Mouse (Mus musculus): ENCODE measurements around the gene Ncstn.
A peak's percentile ranks its signal among the peaks of the same experiment; 100 is the strongest.

The Ncstn gene

DNA sequence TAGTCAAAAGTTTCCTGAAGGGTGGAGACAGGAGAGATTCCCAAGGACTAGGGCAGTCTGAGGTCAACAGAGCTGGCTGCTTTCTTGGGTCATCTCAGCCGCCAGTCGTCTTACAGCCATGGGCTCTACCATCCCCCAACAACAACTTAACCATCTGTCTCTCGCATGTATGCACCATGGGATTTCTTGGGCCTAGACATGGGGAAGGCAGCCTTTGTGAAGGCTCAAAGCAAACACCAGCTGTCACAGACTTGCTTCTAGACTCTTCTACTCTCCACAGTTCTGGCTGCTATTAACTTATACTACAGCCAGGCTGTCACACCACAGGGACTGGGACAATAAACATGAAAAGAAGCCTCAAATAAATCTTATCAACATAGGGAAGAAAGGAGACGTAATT lies 11.0 kb downstream of the Ncstn start:
- peak; percentile 69 for DNase-seq

DNA sequence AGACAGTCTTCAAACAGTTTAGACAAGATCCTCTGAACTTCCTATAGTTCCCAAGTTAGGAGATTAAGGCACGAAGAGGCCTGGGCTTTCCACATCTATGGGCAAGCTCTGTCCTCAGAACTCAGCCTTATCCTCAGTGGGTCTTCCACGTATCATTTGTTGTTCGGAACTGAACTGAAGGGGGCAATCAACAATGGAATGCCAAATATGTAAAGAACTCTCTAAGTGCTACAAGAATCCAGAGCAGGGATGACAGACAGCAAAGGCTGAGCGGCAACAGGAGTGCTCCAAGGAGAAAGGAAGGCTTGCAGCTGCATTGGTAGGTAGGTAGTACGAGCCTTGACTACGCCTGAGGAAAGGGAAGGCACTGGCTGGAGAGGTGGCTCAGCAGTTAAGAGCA lies 12.4 kb downstream of the Ncstn start:
- DNase-seq = no peak

DNA sequence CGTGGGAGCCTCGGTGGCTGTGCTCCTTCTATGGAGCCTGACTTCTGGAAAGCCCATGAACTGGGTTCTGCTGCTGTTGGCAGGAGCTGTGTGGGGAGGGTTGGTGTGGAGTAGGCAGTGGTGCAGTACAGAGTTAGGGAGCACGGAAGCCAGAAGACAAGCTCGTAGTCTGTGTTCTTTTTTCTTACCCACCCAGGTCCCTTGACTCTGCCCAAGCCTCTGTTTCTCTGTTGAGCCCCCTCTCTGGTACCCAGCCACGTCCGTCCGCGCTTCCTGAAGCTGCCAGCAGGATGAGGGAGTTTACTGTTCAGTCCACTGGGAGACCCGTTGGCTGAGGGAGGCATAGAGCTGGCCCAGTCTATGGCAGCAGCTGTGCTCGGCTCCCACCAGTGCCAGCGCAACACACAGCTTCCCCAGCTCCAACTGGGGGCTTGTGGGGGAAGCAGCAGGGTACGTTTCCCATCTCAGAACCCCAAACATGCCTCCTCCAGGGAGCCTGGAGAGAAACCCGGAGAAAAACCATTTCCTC lies 17.9 kb downstream of the Ncstn start:
- DNase-seq = no peak

DNA sequence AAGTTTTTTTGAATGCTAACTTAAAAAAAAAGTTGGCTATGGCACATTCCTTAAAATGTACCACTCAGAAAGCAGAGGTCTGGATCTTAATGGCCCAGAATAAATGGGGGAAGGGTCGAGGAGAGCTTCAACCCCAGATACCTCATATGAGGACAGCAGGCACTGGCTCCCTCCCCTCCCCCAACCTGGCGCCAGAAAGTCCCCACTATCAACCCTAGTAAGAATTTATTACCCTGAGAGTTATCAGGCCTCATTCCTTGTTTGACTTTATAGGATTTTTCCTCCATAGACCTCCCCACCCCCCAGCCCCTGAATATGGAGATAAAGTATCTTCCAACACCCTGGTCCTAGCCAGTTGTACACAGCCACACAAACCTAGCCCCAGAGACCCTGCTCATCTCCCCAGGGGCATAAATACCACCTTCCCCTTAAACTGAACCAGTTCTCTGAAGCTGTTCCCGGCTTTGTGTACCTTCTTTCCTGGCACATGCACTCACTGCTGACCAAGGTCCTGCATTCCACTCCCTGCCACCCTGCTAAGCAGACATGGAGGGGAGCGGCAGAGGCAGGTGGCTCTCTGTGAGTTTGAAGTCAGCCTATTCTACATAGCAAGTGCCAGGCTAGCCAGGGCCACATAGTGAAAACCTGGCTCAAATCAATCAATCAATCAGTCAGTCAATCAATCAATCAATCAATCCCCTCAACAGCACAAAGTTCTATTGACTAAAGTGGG lies 19.1 kb downstream of the Ncstn start:
- no peak for DNase-seq

DNA sequence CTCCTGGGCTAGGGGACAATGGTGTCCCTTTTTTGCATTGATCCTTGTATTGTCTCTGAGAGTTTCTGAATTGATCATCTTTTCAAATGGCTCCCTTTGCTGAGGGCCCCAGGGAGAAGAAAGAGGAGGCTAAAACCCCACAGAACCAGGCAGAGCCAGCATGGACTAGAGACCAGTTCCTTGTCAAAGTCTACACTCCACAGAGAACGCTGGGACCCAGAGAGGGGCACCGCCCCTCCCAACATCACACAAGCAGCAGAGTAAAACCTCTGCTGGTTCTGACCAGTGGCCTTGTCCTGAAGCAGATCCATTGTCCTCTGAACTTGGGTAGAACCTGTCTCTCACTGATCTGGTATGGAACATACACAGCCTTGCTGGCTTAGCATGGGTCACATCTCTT lies 20.5 kb downstream of the Ncstn start:
- no peak for DNase-seq

DNA sequence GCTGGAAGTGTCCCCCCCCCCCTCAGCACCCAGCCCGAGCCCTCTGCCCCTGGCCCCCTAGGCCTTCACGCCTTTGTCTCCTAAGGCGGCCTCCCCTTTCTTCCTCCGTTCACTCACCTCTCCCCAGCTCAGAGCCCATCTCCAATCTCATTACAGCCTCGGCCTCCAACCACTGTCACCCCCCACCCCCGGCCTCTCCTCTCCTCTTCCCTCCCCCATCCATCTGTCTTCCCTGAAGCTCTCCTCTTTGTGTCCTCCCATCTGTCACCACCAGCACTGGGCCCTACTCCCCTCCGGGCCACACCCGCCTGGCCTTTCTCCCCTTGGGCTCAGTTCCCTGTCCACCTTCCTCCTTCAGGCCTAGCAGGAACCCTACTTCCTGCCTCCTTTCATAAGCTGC lies 21.4 kb downstream of the Ncstn start:
- peak; percentile 83 for DNase-seq

DNA sequence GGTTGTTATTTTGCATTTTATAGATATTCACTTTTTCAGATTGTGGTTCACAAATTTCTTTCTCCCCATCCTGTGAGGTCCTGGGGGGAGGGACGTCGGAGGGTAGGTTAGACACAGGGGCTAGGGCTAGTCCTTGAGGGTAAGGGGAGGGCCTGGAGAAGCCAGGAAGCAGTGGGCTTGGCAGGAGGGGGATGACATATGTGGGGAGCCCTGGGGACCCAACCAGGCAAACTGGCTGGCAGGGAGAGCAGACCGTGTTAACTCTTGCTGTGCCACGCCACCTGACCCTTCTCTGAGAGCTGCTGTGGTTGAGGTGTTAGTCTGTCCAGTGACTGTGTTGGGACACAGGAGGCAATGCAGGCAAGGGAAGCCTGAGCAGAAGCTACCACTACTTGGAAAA lies 21.9 kb downstream of the Ncstn start:
- DNase-seq = peak; percentile 29

DNA sequence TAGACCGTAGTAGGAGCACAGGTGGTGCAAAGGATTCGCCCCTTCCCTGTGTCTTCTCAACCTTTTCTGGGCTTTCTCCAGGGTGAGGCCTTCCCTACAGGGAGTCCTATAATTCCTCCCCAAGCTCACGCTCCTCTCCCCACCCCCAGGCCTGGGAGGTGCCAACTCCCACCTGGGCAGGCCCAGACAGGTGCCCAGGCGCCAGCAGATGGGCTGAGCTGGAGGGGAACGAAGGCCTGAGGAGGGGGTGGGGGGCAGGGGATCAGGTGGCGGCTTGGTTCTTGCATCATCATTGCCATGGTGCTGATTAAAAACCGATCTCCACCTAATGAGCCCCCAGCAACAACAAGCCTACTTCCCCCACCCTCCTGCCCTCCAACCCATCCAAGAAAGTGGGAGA lies 23.7 kb downstream of the Ncstn start:
- DNase-seq = no peak

DNA sequence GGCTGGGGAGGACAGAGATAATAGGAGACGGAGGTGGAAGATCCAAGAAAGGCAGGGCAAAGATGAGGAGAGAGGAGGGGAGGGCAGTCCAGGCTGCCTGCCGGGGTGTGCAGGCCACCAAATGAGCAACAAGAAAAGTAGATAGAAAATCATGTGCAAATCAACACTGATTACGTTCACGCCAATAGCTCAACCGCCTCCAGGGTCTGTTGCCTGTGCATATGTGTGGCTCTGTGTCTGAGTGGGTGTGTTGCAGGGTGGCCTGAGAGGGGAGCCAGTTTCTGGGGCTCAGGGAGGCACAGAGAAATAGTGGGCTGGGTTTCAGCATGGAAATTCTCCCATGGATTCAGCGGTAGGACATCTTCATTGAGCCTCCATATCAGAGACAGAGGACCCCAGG lies 24.3 kb downstream of the Ncstn start:
- DNase-seq = peak; percentile 63

DNA sequence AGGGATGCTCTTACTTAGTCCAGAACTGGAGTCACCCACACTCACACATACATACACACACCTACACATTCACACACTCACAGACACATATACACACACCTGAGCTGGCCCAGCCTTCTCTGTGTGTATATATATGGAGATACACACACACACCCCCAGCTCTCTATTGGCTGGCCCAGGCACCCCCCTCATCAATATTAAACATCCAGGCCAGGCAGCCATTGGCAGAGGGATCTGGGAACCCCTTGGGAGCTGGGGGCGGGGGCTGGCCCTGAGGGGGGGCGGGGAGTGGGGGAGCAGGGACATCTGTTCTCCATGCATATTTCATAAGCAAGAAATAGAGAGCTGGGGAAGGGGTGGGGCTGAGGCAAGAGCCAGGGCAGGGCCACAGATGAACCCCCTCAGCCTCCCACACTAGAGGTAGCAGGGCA lies 25.1 kb downstream of the Ncstn start, which contains the start of gene Nhlh1:
TSS of gene Nhlh1 (minus strand) at position 83 of the 431 bp plus-strand sequence.
- peak; percentile 51 for DNase-seq

DNA sequence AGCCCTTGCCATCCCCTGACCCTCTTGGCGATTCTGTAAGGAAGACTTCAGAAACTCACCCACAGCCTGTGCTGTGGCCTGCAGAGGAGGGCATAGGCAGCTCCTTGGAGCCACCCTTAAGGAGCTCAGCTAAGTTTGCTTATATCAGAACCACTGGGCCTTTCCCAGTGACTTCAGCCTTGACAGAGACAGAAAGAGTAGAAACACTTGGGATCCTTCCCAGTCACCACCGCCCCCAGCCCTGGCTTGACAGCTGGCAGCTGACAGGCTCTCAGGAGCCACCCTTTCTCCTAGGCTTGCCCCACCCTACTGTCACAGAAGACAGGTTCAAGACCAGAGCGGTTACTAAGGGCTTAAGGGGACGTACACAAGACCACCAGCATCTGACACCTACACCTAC lies 26.3 kb downstream of the Ncstn start:
- no peak for DNase-seq

DNA sequence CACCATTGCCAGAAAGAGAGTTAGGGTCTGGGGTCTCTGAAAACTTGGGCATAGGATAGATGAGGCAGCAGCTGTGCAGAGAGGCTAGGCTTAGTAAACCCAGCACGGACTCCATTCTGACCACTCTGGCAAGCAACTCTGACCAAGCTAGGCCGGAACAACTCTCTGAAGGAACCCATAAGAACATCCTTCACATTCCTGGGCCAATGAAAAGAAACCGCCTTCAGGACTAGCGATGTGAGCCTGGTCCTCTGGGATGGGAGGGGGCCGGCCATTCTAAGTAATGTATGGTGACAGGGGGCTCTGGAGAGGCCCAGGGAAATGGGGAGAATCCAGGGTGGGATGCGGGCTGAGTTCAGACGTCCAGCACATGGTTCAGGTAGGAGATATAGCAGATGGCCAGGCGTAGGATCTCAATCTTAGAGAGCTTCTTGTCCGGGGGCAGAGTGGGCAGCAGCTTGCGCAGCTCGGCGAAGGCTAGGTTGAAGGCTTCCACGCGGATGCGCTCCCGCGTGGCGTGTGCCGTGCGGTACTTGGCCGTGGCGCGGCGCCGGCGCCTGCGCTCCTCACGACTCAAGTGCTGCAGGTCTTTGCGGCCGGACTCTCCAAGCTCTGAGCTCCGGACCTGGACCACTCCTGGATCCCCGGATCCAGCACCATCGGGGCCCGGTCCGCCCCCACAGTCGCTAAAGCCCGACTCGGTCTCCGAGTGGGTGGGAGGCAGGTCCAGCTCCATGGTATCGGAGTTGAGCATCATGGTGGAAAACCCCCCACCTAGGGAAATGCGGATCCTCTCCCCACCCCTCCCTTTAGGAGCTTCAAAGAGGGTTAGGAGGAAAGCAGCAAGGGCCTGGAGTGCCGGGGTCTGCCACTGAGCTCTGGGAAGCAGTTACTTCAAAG lies 28.8 kb downstream of the Ncstn start:
- peak; percentile 50 for DNase-seq

DNA sequence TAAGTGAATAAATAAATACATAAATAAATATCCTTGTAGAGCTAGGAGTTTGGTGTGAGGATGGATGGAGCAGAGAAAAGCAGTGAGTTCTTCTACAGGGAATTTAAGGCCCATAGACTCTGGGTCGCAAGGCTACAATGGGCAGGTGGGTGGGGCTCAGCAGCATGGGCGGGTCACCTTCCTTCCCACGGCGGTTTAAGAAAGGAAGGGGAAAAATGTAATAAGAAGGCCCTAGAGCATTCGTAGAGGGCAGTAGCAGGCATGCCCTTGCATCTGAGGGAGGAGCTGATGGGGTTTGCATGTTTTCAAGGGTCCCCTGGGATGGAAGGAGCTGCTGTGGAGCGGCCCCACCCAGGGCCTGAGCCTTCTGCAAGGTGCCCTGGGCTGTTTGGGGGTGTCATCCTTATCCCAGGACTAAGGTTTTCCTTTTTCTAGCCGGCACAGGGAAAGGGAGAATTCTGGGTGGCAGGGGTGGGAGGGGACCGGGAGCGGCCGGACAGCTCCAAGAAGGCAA lies 29.8 kb downstream of the Ncstn start:
- no peak for DNase-seq

DNA sequence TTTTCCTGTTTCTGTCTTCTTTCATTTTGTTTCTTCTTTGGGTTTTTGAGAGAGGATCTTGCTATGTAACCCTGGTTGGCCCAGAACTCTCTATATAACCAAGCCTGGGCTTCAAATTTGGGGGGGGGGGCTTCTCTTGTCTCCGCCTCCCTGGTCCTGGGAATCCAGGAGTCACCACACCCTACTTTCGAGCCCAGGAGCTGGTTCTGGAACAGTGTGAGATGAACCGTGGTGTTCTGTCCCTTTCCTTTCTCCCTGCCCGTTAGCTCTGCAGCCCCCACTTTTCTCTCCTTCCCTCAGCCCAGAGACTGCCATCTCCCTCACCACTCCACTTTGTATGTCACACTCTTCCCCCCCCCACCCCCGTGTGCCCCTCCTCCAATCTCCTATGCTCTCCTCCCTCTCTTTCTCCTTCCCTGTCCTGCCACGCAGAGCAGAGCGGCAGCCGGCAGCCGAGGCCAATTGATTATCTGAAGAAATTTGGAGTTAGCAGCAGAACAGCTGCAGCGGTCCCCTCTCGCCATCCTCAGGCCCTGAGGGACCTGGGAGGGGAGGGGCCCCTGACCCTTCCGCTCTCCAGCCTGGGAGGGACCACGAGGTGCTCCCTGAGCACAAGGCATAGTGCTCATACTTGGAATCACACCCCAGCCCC lies 33.3 kb downstream of the Ncstn start:
- peak; percentile 49 for DNase-seq

DNA sequence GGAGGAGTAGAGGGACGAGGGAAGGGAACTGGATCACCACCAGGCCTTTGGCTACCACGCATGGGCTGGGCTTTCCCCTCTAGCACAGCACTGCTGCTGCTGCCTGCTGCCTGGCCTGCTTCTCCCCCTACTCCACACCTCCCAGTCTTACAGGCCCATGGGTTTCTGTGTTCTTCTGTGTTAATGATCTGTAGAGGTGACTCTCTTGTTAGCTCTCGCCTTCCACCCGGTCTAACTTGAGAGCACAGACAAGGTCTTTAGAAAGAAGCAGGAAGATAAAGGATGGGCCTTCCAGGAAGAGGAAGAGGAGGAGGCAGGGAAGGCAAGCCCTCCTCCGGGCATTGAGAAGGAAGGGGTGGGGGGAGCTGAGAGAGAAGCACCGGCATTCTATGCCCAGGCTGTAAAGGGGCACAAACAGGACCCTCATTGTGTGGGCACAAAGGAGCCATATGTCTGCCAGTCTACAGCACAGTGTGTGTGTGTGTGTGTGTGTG lies 34.3 kb downstream of the Ncstn start:
- DNase-seq = peak; percentile 89

DNA sequence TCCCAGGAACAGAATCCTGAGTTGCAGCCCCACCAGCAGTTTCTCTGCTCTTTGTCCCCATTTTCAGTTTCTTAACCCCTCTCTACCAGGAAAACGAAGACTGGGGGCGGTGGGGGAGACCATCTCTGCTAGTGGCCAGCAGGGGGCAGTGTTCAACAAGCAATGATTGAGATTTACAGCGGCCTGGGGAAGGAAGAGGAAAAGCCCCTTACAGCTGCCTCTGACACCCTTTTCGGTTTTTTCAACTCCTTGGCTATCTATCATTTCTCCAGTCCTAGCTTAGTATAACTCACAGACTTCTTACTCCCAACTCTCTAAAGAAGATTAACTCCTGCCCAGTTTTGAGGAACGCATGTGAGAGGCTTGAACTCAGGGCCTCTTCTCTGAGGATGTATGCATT lies 35.7 kb downstream of the Ncstn start:
- DNase-seq = peak; percentile 90

DNA sequence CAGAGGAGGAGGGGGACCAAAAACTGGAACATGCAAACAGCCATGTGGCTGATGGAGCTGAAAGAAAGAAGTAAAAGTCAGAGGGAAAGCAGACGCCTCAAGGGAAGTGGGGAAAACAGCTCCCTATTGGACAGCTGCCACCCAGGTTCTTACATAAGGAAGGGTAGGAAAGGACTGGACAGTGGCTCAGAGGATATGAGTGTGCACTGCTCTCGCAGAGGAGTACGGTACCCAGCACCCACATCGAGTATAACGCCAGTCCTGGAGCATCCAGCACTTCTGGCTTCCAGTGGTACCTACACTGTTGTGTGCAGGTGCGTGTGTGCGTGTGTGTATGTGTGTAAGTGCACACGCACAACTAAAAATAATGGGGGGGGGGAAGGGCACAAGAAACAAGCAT lies 36.2 kb downstream of the Ncstn start:
- no peak for DNase-seq

DNA sequence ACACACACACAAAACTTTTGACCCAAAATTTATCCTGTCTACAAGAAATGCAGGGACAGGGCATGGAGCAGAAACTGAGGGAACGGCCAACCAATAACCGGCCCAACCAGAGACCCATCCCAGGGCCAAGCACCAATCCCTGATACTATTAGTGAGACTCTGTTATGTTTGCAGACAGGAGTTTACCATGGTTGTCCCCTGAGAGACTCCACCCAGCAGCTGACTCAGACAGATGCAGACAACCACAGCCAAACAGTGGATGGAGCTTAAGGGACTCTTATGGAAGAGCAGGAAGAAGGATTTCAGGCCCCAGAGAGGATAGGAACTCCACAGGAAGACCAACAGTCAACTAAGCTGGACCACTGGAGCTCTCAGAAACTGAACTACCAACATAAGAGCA lies 52.7 kb downstream of the Ncstn start:
- no peak for DNase-seq

DNA sequence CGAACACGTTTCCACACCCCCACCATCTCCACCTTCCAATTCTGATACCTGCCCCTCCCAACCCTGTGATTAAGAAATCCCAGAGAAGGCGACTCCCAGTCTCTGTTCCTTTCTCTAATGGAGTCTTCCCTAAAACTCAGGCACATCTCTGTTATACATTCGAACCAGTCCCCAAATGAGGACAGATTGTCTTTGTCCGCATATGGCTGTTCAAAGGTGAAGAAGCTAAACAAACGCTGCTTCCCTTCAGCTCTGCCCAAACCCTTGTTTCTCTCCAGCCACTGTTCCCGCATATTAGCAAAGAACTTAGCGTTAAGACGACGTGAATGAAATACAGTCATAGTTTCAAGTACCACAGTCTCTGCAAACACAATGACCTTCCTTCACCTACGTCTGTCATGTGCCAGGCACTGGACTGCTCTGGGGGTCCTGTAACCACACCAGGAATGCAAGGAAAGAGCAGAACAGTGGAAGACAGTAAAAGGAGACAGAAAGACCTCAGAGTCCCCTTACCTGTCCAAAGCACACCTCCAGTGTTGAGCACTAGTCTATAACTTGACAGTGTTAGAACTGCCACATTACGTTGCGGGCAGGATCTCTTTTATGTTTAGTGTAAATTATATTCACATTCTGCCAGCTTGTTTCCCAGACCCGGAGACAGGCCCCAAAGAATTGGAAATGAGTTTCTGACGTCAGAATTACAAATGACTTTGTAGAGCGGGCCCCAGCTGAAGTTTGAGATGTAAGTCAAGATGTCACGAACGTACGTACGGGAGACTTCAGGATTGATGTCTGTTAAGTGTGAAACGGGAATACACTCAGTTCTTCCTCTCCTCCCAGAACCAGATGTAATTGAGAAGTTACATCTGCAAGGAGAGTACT lies 54.0 kb downstream of the Ncstn start, which contains the start of gene Vangl2:
TSS of gene Vangl2 (minus strand) at position 51 of the 882 bp plus-strand sequence.
- DNase-seq = no peak

DNA sequence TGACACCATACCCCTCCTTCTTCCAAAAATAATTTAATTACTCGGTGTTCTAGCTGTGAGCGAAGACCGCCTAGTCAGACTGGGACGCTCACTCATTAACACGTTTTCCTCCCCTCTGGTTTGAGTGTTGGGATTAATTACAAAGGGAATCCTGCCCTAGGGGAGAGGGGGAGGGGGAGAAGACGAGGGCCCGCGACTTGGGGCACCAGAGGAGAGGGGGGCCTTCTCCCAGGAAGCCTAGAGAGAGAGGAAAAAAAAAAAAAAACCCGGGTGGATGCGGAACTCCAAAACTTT lies 54.8 kb downstream of the Ncstn start:
- peak; percentile 84 for DNase-seq

DNA sequence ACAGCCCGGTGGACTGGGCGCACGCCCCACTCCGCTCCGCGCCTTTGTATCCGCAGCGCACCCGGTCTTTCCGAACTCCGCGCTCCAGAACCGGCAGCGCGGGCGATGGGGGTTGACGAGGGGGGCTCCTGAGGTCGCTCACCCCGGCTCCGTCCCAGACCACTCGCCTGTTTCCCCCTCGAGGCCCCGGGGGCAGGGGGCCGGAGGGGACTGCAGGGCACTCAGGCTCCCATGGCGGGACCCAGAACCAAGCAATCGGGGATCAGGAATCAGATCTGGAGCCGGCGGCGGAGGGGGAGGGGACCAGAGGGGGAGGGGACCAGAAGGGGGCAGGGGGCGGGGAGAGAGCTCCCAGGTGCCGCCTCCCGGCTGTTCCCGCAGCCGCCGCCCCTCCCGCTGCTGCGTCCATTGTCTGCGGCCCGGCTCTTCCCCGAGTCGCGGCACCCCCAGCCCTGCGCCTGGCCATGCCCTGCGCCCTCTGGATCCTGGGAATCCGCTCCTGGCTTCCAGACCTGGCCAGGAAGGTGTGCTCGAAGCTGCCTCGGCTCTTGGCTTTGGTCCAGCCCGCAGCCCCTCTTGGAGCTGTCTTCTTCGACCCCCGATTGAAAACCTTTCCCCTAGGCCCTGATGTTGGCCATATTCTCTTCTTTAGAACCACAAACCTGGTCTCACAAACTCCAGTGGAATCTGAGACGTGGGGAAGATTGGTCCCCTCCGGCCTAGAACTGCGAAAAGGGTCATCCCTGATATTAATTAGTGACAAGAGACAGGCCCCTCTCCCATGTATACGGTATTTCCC lies 55.4 kb downstream of the Ncstn start:
- peak; percentile 94 for DNase-seq
